Mouse (Mus musculus) lung, postnatal 0 days (tissue): Measurements from ENCODE around the gene Clcnka. TPM values are rescaled to one million over a fixed set of nuclear protein-coding genes. Genes with fewer than 3 reads are reported as not detected.

Source experiments
- ATAC-seq: fragments of 200-750 bp; cut with Nextera tagmentation; 2 replicates; pipeline ENCODE4 v1.8.0; 2017; ENCODE audit warnings: moderate library complexity
- DNase-seq: peaks from one replicate; pipeline ENCODE4 v3.0.0-alpha.2; 2016; ENCODE audit warnings: low spot score
- H3K27ac ChIP-seq: fragments of 300-500 bp; sonication (generic); 2 replicates; pipeline ENCODE4 v1.5.1; 2014; ENCODE audit warnings: antibody characterized with exemption, mild to moderate bottlenecking, low read length, mixed read lengths
- H3K27me3 ChIP-seq: fragments of 300-500 bp; sonication (generic); replicated peaks from 2 replicates; pipeline ENCODE4 v1.6.1; 2014; ENCODE audit warnings: low read length, mixed read lengths; ENCODE audit not compliant: insufficient read depth
- H3K36me3 ChIP-seq: fragments of 300-500 bp; sonication (generic); 2 replicates; pipeline ENCODE4 v1.6.1; 2014; ENCODE audit warnings: low read length, mixed read lengths; ENCODE audit not compliant: insufficient read depth
- H3K4me1 ChIP-seq: fragments of 300-500 bp; sonication (generic); 2 replicates; pipeline ENCODE4 v1.6.1; 2014; ENCODE audit warnings: antibody characterized with exemption, low read depth, low read length, mixed read lengths; ENCODE audit not compliant: insufficient read depth
- H3K4me2 ChIP-seq: fragments of 300-500 bp; sonication (generic); replicated peaks from 2 replicates; pipeline ENCODE4 v1.6.1; 2014; ENCODE audit warnings: low read depth, mild to moderate bottlenecking, low read length, moderate library complexity, mixed read lengths
- H3K4me3 ChIP-seq: fragments of 300-500 bp; sonication (generic); 2 replicates; pipeline ENCODE4 v1.5.1; 2014; ENCODE audit warnings: low read depth, low read length
- H3K9ac ChIP-seq: fragments of 300-500 bp; sonication (generic); replicated peaks from 2 replicates; pipeline ENCODE4 v1.6.1; 2014; ENCODE audit warnings: low read depth, mild to moderate bottlenecking
- H3K9me3 ChIP-seq: fragments of 300-500 bp; sonication (generic); 2 replicates; pipeline ENCODE4 v1.6.1; 2016; ENCODE audit warnings: low read length, mixed read lengths
- CTCF ChIP-seq: IDR thresholded peaks from 2 replicates; pipeline ENCODE4 v1.5.1; 2016; ENCODE audit warnings: antibody characterized with exemption, mild to moderate bottlenecking
- EP300 ChIP-seq: IDR thresholded peaks from 2 replicates; pipeline ENCODE4 v1.6.1; 2016; ENCODE audit warnings: antibody characterized with exemption, mild to moderate bottlenecking, control low read depth
- WGBS: fragments of 180-500 bp; shearing (Covaris S2); extraction: QIAGEN DNeasy Blood & Tissue Kit; methylation state at CpG from one replicate; pipeline ENCODE4 v1.1.7; 2014; 5-methylcytosine and 5-hydroxymethylcytosine counted together
- microRNA-seq: library from miRNA; unstranded; fragments of <30 nt; microRNA quantifications from one replicate; pipeline ENCODE4, GENCODE M21; 2016
- polyA plus RNA-seq: library from polyadenylated mRNA; unstranded; fragments of >200 nt; fragmentation: Nextera tagmentation; extraction: Ambion mirVana; gene quantifications from 2 replicates; pipeline ENCODE4 v1.2.1, GENCODE M21; 2015

Clcnka gene
- polyA plus RNA-seq, 1 experiment from 2014 or later = 0.11 TPM

DNA sequence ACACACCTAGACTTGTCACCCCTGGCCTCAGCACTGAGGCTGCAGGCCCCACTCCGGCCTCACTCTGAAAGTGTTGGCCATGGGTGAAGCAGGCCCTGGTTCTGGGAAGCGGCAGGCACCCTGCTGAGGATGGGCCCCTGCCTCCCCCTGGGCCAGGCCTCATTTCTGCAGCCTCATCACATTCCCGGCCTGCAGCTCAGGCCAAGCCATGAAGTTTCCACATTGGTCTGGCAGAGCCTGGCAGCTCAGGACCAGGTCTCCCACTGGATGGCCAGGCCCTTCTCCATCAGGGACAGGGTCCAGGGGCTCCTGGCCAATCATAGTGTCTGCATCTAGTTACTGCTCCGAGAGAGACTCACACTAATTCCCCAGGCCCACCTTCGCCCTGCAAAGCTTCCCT, 63.8 kb downstream of the Clcnka start:
- no peaks in the 10 kb centered on the region for H3K27me3 ChIP-seq
- H3K4me2 ChIP-seq = no peak overlapping the region
- H3K27ac ChIP-seq = no peak overlapping the region
- H3K4me1 ChIP-seq = peaks cover 4% of the 10 kb centered on the region; the same call in 1 of the 2 replicates
- no peak overlapping the region for H3K4me3 ChIP-seq
- DNase-seq (no peak), ATAC-seq (no peak)
- TF ChIP-seq EP300 = no peak
- TF ChIP-seq CTCF = no peak
- no peaks in the 10 kb centered on the region for H3K9me3 ChIP-seq
- H3K36me3 ChIP-seq = no peaks in the 10 kb centered on the region
- 68% methylated on average over 5 of the region's 5 CpGs for WGBS
- 0 out of 2 replicates have a peak overlapping the region, but pooled peaks have one; percentile 8 for H3K9ac ChIP-seq

Small RNA genes within 50 kb of the gene (microRNA-seq; reads per million reads assigned to microRNA genes)
- gene Gm25690 = not detected

Other genes with a start within 250 kb of the Clcnka start
- gene Rsg1, start 184.8 kb downstream of the Clcnka start, polyA plus RNA-seq = 2.0 and 2.4 TPM in 2 replicates
- gene Arhgef19, start 159.2 kb downstream of the Clcnka start, polyA plus RNA-seq = 2.9 and 3.8 TPM in 2 replicates
- 9.7 and 10.3 TPM in 2 replicates for gene Epha2, start 97.5 kb downstream of the Clcnka start, polyA plus RNA-seq
- 0.79 and 0.83 TPM in 2 replicates for gene Fam131c, start 30.5 kb downstream of the Clcnka start, polyA plus RNA-seq
- not detected in 2 replicates for gene Clcnkb, start 17.3 kb upstream of the Clcnka start, polyA plus RNA-seq
- gene Hspb7, start 22.1 kb upstream of the Clcnka start, polyA plus RNA-seq = 1.9 and 2.3 TPM in 2 replicates
- not detected in 2 replicates for gene Srarp, start 37.4 kb upstream of the Clcnka start, polyA plus RNA-seq
- 14.1 and 14.3 TPM in 2 replicates for gene Zbtb17, start 45.9 kb upstream of the Clcnka start, polyA plus RNA-seq
- gene Spen, start 139.9 kb upstream of the Clcnka start, polyA plus RNA-seq = 5.7 and 8.8 TPM in 2 replicates
- 52.3 and 57.5 TPM in 2 replicates for gene Fblim1, start 207.4 kb upstream of the Clcnka start, polyA plus RNA-seq
- 3.5 and 3.6 TPM in 2 replicates for gene Tmem82, start 219.9 kb upstream of the Clcnka start, polyA plus RNA-seq
- 1.1 and 1.2 TPM in 2 replicates for gene Slc25a34, start 225.1 kb upstream of the Clcnka start, polyA plus RNA-seq